In genomic region chr1:83077016-83077415, GRCm38 (mm10) we compare ENCODE assay signal across 38 mouse cellular contexts. TPM values are rescaled to one million over a fixed set of nuclear protein-coding genes. Genes with fewer than 3 reads are reported as not detected.
A peak's percentile ranks its signal among the peaks of the same experiment; 100 is the strongest.
DNase-seq lines count a peak whose midpoint lies in the region; ATAC-seq and TF ChIP-seq lines count a peak whose summit lies in the region.
"Had no signal": no experiment of that assay in that cellular context is flagged by ENCODE, and none has a peak within 500 bp of the region (broad histone marks: within the 10 kb centered on the region; RNA-seq: fewer than 3 reads in every experiment).

No protein-coding gene starts in this region.

- peak; percentile 26 for DNase-seq in midbrain, embryonic 11.5 days (ENCODE audit: low spot score, missing footprints)
- DNase-seq in CD4-positive, CD25-positive, alpha-beta regulatory T cell, adult 2 months (ENCODE audit: low read depth, low spot score), result peak; percentile 43
- peak; percentile 35 for DNase-seq in brain, adult 2 months (ENCODE audit: low read depth, low spot score)
- DNase-seq in induced T-regulatory cell, adult 2 months (ENCODE audit: low read depth), result peak; percentile 43
- DNase-seq in forebrain, postnatal 0 days, result no peak
- no peak for DNase-seq in gastrocnemius, postnatal 10 days
- no peak for DNase-seq in heart, embryonic 10.5 days (ENCODE audit: low spot score)
- DNase-seq: adrenal gland, adult 2 months; B cell, adult 2 months; cerebellum, adult 8-10 months; cerebellum, postnatal 25 days; heart, postnatal 36 days; kidney, adult 11 months; kidney, postnatal 14 days; layer of hippocampus, adult 9-11 months; thymus, adult 2 months; thymus, postnatal 4 days had no signal

- 80% methylated on average over 6 of the region's 6 CpGs for WGBS in midbrain, embryonic 11.5 days
- WGBS in midbrain, embryonic 13.5 days, result 91% methylated on average over 6 of the region's 6 CpGs
- WGBS in forebrain, postnatal 0 days, result 79% methylated on average over 6 of the region's 6 CpGs
- 76% methylated on average over 6 of the region's 6 CpGs for WGBS in heart, embryonic 10.5 days

- no peak overlapping the region for H3K27ac ChIP-seq in midbrain, embryonic 11.5 days (ENCODE audit: low read depth, low read length)
- H3K27ac ChIP-seq in midbrain, embryonic 13.5 days, result no peak overlapping the region
- no peak overlapping the region for H3K27ac ChIP-seq in forebrain, postnatal 0 days (ENCODE audit: low read depth, low read length)
- no peak overlapping the region for H3K27ac ChIP-seq in heart, embryonic 10.5 days
- H3K27ac ChIP-seq: embryonic facial prominence, embryonic 13.5 days; hindbrain, embryonic 13.5 days; limb, embryonic 13.5 days; lung, embryonic 15.5 days; midbrain, embryonic 12.5 days; neural tube, embryonic 13.5 days; stomach, postnatal 0 days had no signal

- no peaks in the 10 kb centered on the region for H3K27me3 ChIP-seq in midbrain, embryonic 11.5 days (ENCODE audit: control insufficient read depth, insufficient read depth, low read length)
- H3K27me3 ChIP-seq in midbrain, embryonic 13.5 days, result no peaks in the 10 kb centered on the region
- H3K27me3 ChIP-seq in forebrain, postnatal 0 days (ENCODE audit: insufficient read depth, low read length), result no peaks in the 10 kb centered on the region
- no peaks in the 10 kb centered on the region for H3K27me3 ChIP-seq in heart, embryonic 10.5 days (ENCODE audit: insufficient read depth, poor library complexity, severe bottlenecking)
- H3K27me3 ChIP-seq: embryonic facial prominence, embryonic 13.5 days; hindbrain, embryonic 13.5 days; limb, embryonic 13.5 days; lung, embryonic 15.5 days; midbrain, embryonic 12.5 days; neural tube, embryonic 13.5 days had no signal

- no peaks in the 10 kb centered on the region for H3K9me3 ChIP-seq in midbrain, embryonic 11.5 days (ENCODE audit: control insufficient read depth, low read length)
- no peaks in the 10 kb centered on the region for H3K9me3 ChIP-seq in midbrain, embryonic 13.5 days
- no peaks in the 10 kb centered on the region for H3K9me3 ChIP-seq in forebrain, postnatal 0 days (ENCODE audit: low read length)
- no peaks in the 10 kb centered on the region for H3K9me3 ChIP-seq in heart, embryonic 10.5 days
- H3K9me3 ChIP-seq: embryonic facial prominence, embryonic 13.5 days; hindbrain, embryonic 13.5 days; limb, embryonic 13.5 days; lung, embryonic 15.5 days; midbrain, embryonic 12.5 days; neural tube, embryonic 13.5 days had no signal

- H3K4me2 ChIP-seq in midbrain, embryonic 11.5 days, result no peak overlapping the region
- H3K4me2 ChIP-seq in midbrain, embryonic 13.5 days (replicated peaks), result no peak overlapping the region
- H3K4me2 ChIP-seq in forebrain, postnatal 0 days (ENCODE audit: low read depth), result no peak overlapping the region
- H3K4me2 ChIP-seq: embryonic facial prominence, embryonic 13.5 days; heart, embryonic 11.5 days; hindbrain, embryonic 13.5 days; liver, embryonic 11.5 days; lung, embryonic 15.5 days; neural tube, embryonic 13.5 days had no signal

- no peak overlapping the region for H3K9ac ChIP-seq in midbrain, embryonic 11.5 days (ENCODE audit: low read length)
- no peak overlapping the region for H3K9ac ChIP-seq in midbrain, embryonic 13.5 days (replicated peaks)
- H3K9ac ChIP-seq in forebrain, postnatal 0 days, result no peak overlapping the region
- H3K9ac ChIP-seq: embryonic facial prominence, embryonic 13.5 days; hindbrain, embryonic 13.5 days; limb, embryonic 13.5 days; lung, embryonic 15.5 days; midbrain, embryonic 12.5 days; neural tube, embryonic 13.5 days had no signal

- H3K4me3 ChIP-seq in midbrain, embryonic 11.5 days (ENCODE audit: low read depth, low read length), result no peak overlapping the region
- H3K4me3 ChIP-seq in midbrain, embryonic 13.5 days (replicated peaks), result no peak overlapping the region
- no peak overlapping the region for H3K4me3 ChIP-seq in forebrain, postnatal 0 days (ENCODE audit: low read depth, low read length)
- no peak overlapping the region for H3K4me3 ChIP-seq in heart, embryonic 10.5 days
- H3K4me3 ChIP-seq: embryonic facial prominence, embryonic 13.5 days; hindbrain, embryonic 13.5 days; limb, embryonic 13.5 days; lung, embryonic 15.5 days; midbrain, embryonic 12.5 days; neural tube, embryonic 13.5 days had no signal

- no peak for ATAC-seq in midbrain, embryonic 11.5 days (ENCODE audit: low FRiP score)
- ATAC-seq in midbrain, embryonic 13.5 days, result no peak
- ATAC-seq in forebrain, postnatal 0 days, result no peak

- no peaks in the 10 kb centered on the region for H3K36me3 ChIP-seq in midbrain, embryonic 11.5 days (ENCODE audit: control insufficient read depth, insufficient read depth, low read length)
- H3K36me3 ChIP-seq in midbrain, embryonic 13.5 days, result no peaks in the 10 kb centered on the region
- H3K36me3 ChIP-seq in forebrain, postnatal 0 days (ENCODE audit: insufficient read depth), result no peaks in the 10 kb centered on the region
- H3K36me3 ChIP-seq in heart, embryonic 10.5 days, result no peaks in the 10 kb centered on the region
- H3K36me3 ChIP-seq: embryonic facial prominence, embryonic 13.5 days; hindbrain, embryonic 13.5 days; limb, embryonic 13.5 days; lung, embryonic 15.5 days; midbrain, embryonic 12.5 days; neural tube, embryonic 13.5 days had no signal

- TF ChIP-seq CTCF in forebrain, postnatal 0 days (IDR thresholded peaks at IDR 0.05; ENCODE audit: low read depth), result no peak

- H3K4me1 ChIP-seq in midbrain, embryonic 11.5 days (ENCODE audit: control insufficient read depth, insufficient read depth, low read length), result no peaks in the 10 kb centered on the region
- no peaks in the 10 kb centered on the region for H3K4me1 ChIP-seq in midbrain, embryonic 13.5 days (replicated peaks)
- H3K4me1 ChIP-seq in forebrain, postnatal 0 days (ENCODE audit: insufficient read depth), result no peaks in the 10 kb centered on the region
- no peaks in the 10 kb centered on the region for H3K4me1 ChIP-seq in heart, embryonic 10.5 days
- H3K4me1 ChIP-seq: embryonic facial prominence, embryonic 13.5 days; limb, embryonic 13.5 days; midbrain, embryonic 12.5 days had no signal

RNA-seq across cellular contexts. Expression of gene Krtap28-13, which starts 16.3 kb away (rescaled TPM):
- polyA plus RNA-seq in midbrain, embryonic 11.5 days (2014; fragmentation: Nextera tagmentation; extraction: Ambion mirVana), result not detected in 2 replicates
- not detected in 2 replicates for polyA plus RNA-seq in midbrain, embryonic 13.5 days (2015; fragmentation: Nextera tagmentation; extraction: Ambion mirVana)
- total RNA-seq in forebrain, postnatal 0 days (2014; rRNA removed), result not detected in 2 replicates
- polyA plus RNA-seq in forebrain, postnatal 0 days (2015; fragmentation: Nextera tagmentation; extraction: Ambion mirVana), result not detected in 2 replicates
- not detected for total RNA-seq in gastrocnemius, postnatal 10 days (2021)
- 0.25 TPM in 1 of 2 replicates, not detected in the other for polyA plus RNA-seq in heart, embryonic 10.5 days (2016; fragmentation: Nextera tagmentation; extraction: Ambion mirVana)
- total RNA-seq: adrenal gland, adult 2 months; adrenal gland, postnatal 4 days; heart, postnatal 36 days; left cerebral cortex, adult 18-20 months; left cerebral cortex, postnatal 36 days; megakaryocyte, adult 5-6 weeks had no signal
- polyA plus RNA-seq: adrenal gland, adult 2 months; embryonic facial prominence, embryonic 13.5 days; forebrain, embryonic 11.5 days; forebrain, embryonic 16.5 days; gonadal fat pad, adult 2 months; heart, embryonic 16.5 days; hindbrain, embryonic 13.5 days; kidney, embryonic 14.5 days; limb, embryonic 13.5 days; liver, embryonic 11.5 days; liver, embryonic 16.5 days; lung, embryonic 15.5 days; midbrain, embryonic 12.5 days; neural tube, embryonic 13.5 days; spleen, adult 2 months; stomach, postnatal 0 days; thymus, adult 2 months had no signal

RNA-seq across cellular contexts. Expression of gene A030005K14Rik, which starts 17.8 kb away (rescaled TPM):
- not detected in 2 replicates for polyA plus RNA-seq in midbrain, embryonic 11.5 days (2014; fragmentation: Nextera tagmentation; extraction: Ambion mirVana)
- polyA plus RNA-seq in midbrain, embryonic 13.5 days (2015; fragmentation: Nextera tagmentation; extraction: Ambion mirVana), result not detected in 2 replicates
- total RNA-seq in forebrain, postnatal 0 days (2014; rRNA removed), result not detected in 2 replicates
- polyA plus RNA-seq in forebrain, postnatal 0 days (2015; fragmentation: Nextera tagmentation; extraction: Ambion mirVana), result not detected in 2 replicates
- not detected for total RNA-seq in gastrocnemius, postnatal 10 days (2021)
- polyA plus RNA-seq in heart, embryonic 10.5 days (2016; fragmentation: Nextera tagmentation; extraction: Ambion mirVana), result not detected in 2 replicates
- total RNA-seq: adrenal gland, adult 2 months; adrenal gland, postnatal 4 days; heart, postnatal 36 days; left cerebral cortex, adult 18-20 months; left cerebral cortex, postnatal 36 days; megakaryocyte, adult 5-6 weeks had no signal
- polyA plus RNA-seq: adrenal gland, adult 2 months; embryonic facial prominence, embryonic 13.5 days; forebrain, embryonic 11.5 days; forebrain, embryonic 16.5 days; gonadal fat pad, adult 2 months; heart, embryonic 11.5 days; heart, embryonic 16.5 days; hindbrain, embryonic 13.5 days; kidney, embryonic 14.5 days; limb, embryonic 13.5 days; liver, embryonic 11.5 days; liver, embryonic 16.5 days; lung, embryonic 15.5 days; midbrain, embryonic 12.5 days; neural tube, embryonic 13.5 days; spleen, adult 2 months; stomach, postnatal 0 days; thymus, adult 2 months had no signal

RNA-seq across cellular contexts. Expression of gene Gm47969, which starts 32.3 kb away (rescaled TPM):
- polyA plus RNA-seq in midbrain, embryonic 11.5 days (2014; fragmentation: Nextera tagmentation; extraction: Ambion mirVana), result not detected in 2 replicates
- not detected in 2 replicates for polyA plus RNA-seq in midbrain, embryonic 13.5 days (2015; fragmentation: Nextera tagmentation; extraction: Ambion mirVana)
- not detected in 2 replicates for total RNA-seq in forebrain, postnatal 0 days (2014; rRNA removed)
- polyA plus RNA-seq in forebrain, postnatal 0 days (2015; fragmentation: Nextera tagmentation; extraction: Ambion mirVana), result not detected in 2 replicates
- total RNA-seq in gastrocnemius, postnatal 10 days (2021), result not detected
- polyA plus RNA-seq in heart, embryonic 10.5 days (2016; fragmentation: Nextera tagmentation; extraction: Ambion mirVana), result not detected in 2 replicates
- total RNA-seq: adrenal gland, adult 2 months; adrenal gland, postnatal 4 days; heart, postnatal 36 days; left cerebral cortex, adult 18-20 months; left cerebral cortex, postnatal 36 days; megakaryocyte, adult 5-6 weeks had no signal
- polyA plus RNA-seq: adrenal gland, adult 2 months; embryonic facial prominence, embryonic 13.5 days; forebrain, embryonic 11.5 days; forebrain, embryonic 16.5 days; gonadal fat pad, adult 2 months; heart, embryonic 11.5 days; heart, embryonic 16.5 days; hindbrain, embryonic 13.5 days; kidney, embryonic 14.5 days; limb, embryonic 13.5 days; liver, embryonic 11.5 days; liver, embryonic 16.5 days; lung, embryonic 15.5 days; midbrain, embryonic 12.5 days; neural tube, embryonic 13.5 days; spleen, adult 2 months; stomach, postnatal 0 days; thymus, adult 2 months had no signal

RNA-seq across cellular contexts. Expression of gene Krtap28-10, which starts 34.7 kb away (rescaled TPM):
- polyA plus RNA-seq in midbrain, embryonic 11.5 days (2014; fragmentation: Nextera tagmentation; extraction: Ambion mirVana), result not detected in 2 replicates
- not detected in 2 replicates for polyA plus RNA-seq in midbrain, embryonic 13.5 days (2015; fragmentation: Nextera tagmentation; extraction: Ambion mirVana)
- total RNA-seq in forebrain, postnatal 0 days (2014; rRNA removed), result not detected in 2 replicates
- not detected in 2 replicates for polyA plus RNA-seq in forebrain, postnatal 0 days (2015; fragmentation: Nextera tagmentation; extraction: Ambion mirVana)
- not detected for total RNA-seq in gastrocnemius, postnatal 10 days (2021)
- polyA plus RNA-seq in heart, embryonic 10.5 days (2016; fragmentation: Nextera tagmentation; extraction: Ambion mirVana), result not detected in 2 replicates
- total RNA-seq: adrenal gland, adult 2 months; adrenal gland, postnatal 4 days; heart, postnatal 36 days; left cerebral cortex, adult 18-20 months; left cerebral cortex, postnatal 36 days; megakaryocyte, adult 5-6 weeks had no signal
- polyA plus RNA-seq: adrenal gland, adult 2 months; embryonic facial prominence, embryonic 13.5 days; forebrain, embryonic 11.5 days; forebrain, embryonic 16.5 days; gonadal fat pad, adult 2 months; heart, embryonic 11.5 days; heart, embryonic 16.5 days; hindbrain, embryonic 13.5 days; kidney, embryonic 14.5 days; limb, embryonic 13.5 days; liver, embryonic 11.5 days; liver, embryonic 16.5 days; lung, embryonic 15.5 days; midbrain, embryonic 12.5 days; neural tube, embryonic 13.5 days; spleen, adult 2 months; stomach, postnatal 0 days; thymus, adult 2 months had no signal

RNA-seq across cellular contexts. Expression of gene Slc19a3, which starts 38.8 kb away (rescaled TPM):
- 0.33 and 0.83 TPM in 2 replicates for polyA plus RNA-seq in midbrain, embryonic 11.5 days (2014; fragmentation: Nextera tagmentation; extraction: Ambion mirVana)
- 0.58 and 0.63 TPM in 2 replicates for polyA plus RNA-seq in midbrain, embryonic 13.5 days (2015; fragmentation: Nextera tagmentation; extraction: Ambion mirVana)
- 0.85 and 1.3 TPM in 2 replicates for total RNA-seq in forebrain, postnatal 0 days (2014; rRNA removed)
- 0.69 and 0.99 TPM in 2 replicates for polyA plus RNA-seq in forebrain, postnatal 0 days (2015; fragmentation: Nextera tagmentation; extraction: Ambion mirVana)
- under 1 TPM in 1 of 2 experiments, not detected in 1; 0.16 TPM for total RNA-seq in gastrocnemius, postnatal 10 days (2021)
- 2.5 and 2.8 TPM in 2 replicates for polyA plus RNA-seq in heart, embryonic 10.5 days (2016; fragmentation: Nextera tagmentation; extraction: Ambion mirVana)
- total RNA-seq: megakaryocyte, adult 5-6 weeks had no signal

Comparison
In these comparisons a context has a peak if more than half of its experiments do, and no peak if none do; other contexts are left out.
1. DNase-seq: peak in midbrain, embryonic 11.5 days (single experiment), CD4-positive, CD25-positive, alpha-beta regulatory T cell, adult 2 months (single experiment), brain, adult 2 months (single experiment) and induced T-regulatory cell, adult 2 months (single experiment); none in forebrain, postnatal 0 days (single experiment), gastrocnemius, postnatal 10 days (single experiment) and heart, embryonic 10.5 days (single experiment).